Mouse (Mus musculus): ENCODE data around the gene Fam107a.
"Not testable (repeated sequence)": the region's sequence is repeated elsewhere in the genome, so short reads cannot be mapped to it uniquely, and the experiment has no call there.

The Fam107a gene

DNA sequence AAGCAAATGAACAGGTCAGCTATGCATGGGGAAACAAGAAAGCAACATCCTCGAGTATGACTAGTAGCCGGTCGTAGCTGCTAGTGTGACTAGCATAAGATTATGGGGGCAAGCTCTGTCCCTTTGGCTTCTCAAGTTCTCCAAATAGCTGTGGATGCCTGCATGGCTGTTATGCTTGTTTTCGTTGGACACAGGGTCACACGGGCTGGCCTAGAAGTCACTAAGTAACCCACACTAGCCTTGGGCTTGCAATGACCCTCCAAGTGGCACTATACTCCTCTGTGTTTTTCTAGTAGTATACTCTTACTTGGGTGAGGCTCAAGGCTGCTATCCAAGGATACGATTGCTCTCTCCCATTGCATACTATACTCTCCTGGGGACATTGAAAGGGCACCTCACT is 2.7 kb downstream of the Fam107a start:
- DNase-seq = no peak

DNA sequence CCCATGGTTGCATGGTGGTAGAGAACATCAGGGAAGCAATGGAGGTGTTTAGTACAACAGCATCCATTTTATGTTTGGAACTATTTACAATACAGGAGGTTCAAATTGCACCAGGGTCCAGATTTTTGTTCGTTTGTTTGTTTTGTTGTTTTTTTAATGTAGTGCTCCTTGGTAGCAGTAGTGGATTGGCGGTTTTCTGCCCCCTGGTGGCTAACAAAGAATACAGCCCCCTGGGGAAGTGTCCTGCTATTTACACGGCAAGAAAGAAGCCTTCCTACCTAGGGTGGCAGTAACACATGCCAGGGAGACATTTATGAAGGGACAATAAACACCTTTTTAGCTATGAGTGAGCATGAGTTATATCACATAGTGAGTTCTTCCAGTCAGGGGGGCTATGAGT is 3.3 kb downstream of the Fam107a start:
- no peak for DNase-seq

DNA sequence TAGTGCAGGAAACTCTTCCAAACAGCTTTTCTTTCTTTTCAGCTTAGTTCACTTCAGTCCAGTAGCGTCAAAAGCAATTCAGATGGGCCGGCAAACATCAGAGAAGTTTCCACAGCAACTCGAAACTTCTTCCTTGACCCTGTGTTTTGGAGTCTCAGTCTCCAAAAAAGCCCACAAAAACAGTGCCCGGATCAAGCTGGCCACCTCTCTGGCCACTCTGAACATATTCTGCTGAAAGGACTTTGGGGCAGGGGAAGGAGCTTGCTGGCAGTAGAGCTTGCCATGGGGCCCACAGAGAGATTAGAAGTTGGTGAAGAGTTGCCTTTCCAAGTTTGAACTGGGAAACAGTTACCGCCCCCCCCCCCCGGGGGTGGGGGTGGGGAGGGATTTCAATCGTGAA is 3.9 kb downstream of the Fam107a start:
- DNase-seq = no peak

DNA sequence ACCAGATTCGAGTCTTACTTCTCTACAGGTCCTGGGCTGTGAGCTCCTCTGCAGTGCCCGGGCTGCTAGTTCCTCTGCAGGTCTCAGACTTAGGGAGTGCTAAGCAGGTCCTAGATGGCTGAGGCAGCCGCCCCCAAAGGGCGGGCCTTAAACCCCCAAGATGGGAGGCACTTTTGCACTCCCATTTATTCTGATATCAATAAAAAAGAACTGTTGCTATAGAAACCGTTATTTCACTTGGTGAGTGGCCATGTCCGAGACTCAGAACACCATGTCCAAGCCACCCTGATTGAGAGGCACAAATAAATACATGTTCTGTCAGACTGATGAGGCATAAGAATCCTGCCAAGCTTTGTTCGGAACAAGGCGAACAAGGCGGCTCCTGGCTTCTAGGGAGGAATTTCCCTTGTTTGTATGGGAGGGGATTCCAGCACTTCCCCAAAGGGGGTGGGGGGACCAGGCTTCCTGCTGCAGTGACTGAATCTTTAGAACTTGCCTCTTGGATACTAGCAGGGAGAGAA is 8.1 kb downstream of the Fam107a start:
- no peak for DNase-seq

DNA sequence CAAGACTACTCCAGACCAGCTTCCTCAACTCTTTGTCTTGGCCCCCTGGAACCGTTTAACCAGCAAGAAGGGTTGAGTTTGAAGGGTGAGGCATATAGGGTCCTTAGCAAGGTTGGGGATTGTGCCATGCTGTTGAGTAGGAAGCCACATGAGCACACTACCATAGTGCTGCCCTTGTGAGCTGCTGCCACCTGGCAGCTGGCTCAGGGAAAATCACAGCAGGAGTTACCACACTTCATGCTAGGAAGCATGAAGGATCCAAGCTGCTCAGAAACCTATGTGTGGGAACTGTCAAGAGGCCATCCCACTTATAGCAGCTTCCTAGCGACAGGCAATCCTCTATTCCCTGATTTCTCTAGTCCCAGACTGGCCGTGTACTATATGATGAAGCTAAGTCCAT is 9.2 kb downstream of the Fam107a start:
- no peak for DNase-seq

- no peak for DNase-seq
Measured at GRCm38 (mm10) chr14:8306884-8307283, 10.9 kb downstream of the Fam107a start.

GRCm38 (mm10) chr14:8305014-8305413 is 12.8 kb downstream of the Fam107a start:
- DNase-seq = no peak

GRCm38 (mm10) chr14:8304082-8304481 is 13.7 kb downstream of the Fam107a start:
- DNase-seq = no peak

- no peak for DNase-seq
Measured at GRCm38 (mm10) chr14:8302687-8303086, 15.1 kb downstream of the Fam107a start.

DNA sequence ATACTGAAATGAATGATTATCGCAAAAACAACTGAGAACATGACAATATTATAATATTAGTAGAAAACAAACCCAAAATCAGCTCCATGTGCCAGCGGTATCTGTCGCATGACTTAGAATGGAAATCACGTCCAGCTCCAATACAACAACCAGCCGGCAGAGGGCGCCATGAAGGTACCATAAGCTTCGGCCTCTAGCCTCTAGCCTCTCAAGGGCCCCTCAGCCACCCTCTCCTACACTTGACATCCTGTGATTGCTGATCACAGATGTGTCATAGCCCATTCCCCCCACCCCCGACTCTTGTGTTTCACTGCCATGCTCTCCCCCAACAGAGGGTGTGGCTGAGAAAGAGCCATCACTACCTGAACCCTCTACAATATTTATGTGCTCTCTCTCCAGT is 17.5 kb downstream of the Fam107a start:
- DNase-seq = no peak

- DNase-seq = no peak
Measured at GRCm38 (mm10) chr14:8297889-8298293, 19.9 kb downstream of the Fam107a start.

DNA sequence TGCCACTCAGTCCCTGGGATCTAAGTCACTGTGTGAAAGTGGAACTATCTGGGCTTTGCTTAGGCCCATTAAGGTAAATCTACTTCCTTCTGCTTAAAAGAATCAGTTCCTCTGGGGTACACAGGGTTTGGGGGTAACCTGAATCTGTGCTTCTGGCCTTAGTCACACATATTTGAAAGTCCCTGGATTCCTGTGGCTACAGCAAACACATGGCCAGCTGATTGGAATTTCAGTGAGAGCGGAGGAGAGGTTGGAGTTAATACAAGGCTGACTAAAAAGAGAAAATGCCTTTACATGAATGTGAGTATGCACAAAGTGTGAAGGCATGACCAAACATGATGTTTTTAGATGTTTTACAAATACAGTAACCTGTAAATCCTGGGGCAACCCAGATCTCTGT is 23.6 kb downstream of the Fam107a start:
- no peak for DNase-seq

DNA sequence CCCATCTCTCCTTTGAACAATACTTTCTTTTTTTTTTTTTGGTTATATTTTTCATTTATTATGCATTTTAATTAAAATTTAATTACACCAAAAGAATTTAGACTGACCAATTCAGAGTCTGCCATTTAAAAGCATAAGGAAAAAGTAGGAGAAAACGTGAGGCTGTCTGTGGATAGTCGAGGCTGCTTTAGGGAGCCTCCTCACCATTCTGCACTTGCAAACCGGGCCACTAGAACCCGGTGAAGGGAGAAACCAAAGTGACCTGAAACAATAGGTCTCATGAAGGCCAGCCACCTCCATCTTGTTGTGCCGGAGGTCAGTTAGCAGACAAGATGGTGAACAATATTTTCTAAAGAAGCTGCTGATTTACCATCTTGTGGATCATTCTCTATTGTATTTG is 31.2 kb downstream of the Fam107a start:
- DNase-seq = peak in 1 of 2 experiments; percentile 14

- DNase-seq = no peak
Measured at GRCm38 (mm10) chr14:8283784-8284183, 34.0 kb downstream of the Fam107a start.

GRCm38 (mm10) chr14:8271281-8271680 is 46.5 kb downstream of the Fam107a start:
- not testable (repeated sequence) for DNase-seq

DNA sequence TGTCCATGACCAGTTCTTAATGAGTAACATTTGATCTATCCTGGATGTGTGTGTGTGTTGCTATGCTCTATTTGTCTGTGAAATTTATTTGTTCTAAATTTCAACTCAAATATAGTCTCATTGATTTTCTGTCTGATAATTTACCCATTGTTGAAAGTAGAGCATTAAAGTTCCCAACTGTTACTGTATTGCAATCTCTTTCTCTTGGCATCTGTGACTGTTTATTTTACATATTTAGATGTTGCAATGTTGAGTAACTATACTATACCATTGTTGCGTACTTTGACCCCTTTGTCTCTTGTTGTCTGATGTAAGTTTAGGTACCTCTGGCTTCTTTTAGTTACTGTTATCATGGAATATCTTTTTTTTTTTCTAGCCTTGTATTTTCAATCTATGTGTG is 53.4 kb downstream of the Fam107a start:
- DNase-seq = no peak

DNA sequence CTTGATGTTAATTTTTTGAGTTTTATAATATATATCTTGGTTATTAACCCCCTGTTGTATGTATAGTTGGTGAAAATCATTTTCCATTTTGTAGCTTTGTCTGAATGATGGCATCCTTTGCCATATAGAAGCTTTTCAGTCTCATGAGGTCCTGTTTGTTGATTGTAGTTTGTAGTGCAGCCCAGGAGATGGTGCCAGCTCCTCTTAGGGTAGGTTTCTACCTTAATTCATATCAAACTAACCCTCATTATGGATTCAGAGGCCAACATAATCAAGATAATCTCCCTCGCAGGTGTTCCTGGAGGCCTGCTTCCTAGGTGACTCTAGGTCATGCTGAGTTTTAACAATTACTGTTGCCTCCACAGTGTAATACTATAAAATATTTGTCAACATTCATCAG is 55.6 kb downstream of the Fam107a start:
- DNase-seq = no peak

DNA sequence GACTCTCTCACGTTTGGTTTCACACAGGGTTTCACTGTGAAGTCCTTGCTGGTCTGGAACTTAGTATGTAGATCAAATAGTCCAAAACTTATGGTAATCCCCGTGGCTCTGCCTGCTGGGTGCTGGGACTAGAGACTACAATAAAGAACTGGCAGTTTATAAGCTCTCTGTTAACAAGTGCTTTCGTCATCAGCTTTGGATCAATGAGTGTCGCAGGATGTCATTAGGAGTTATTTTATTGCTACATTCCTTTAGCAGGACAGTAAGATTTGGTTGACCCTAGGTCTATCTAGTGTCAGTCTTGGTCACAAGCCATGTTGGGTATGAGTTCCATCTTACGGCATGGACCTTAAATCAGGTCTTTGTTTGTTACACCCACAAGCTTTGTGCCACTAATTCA is 57.6 kb downstream of the Fam107a start:
- no peak for DNase-seq

DNA sequence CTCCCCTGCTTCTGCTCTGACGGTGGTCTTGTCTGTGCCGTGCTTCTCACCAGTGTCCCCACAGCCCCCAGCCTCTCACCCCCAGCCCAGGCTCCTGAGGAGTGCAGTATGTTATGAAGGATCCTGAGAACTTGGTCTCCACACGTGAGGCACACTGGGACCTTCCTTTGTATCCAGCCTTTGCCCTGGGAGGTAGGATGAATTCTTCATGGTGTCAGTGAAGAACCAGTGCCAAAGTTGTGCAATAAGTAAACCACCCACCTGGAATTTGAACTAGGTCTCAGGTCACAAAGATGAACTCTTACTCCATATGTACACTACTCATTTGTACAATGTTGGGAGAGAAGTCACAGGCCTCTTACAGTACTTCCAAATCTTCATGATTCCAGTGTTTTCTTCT is 58.7 kb downstream of the Fam107a start, which contains the start of gene Acox2:
TSS of gene Acox2 (minus strand) at position 188 of the 400 bp plus-strand sequence.
- DNase-seq = no peak

- no peak for DNase-seq
Measured at GRCm38 (mm10) chr14:8258752-8259151, 59.1 kb downstream of the Fam107a start.

- DNase-seq = no peak
Measured at GRCm38 (mm10) chr14:8258335-8258627, 59.5 kb downstream of the Fam107a start.

GRCm38 (mm10) chr14:8257521-8258334 is 60.1 kb downstream of the Fam107a start:
- no peak for DNase-seq

GRCm38 (mm10) chr14:8256881-8257280 is 60.9 kb downstream of the Fam107a start:
- DNase-seq = no peak

GRCm38 (mm10) chr14:8256072-8256471 is 61.8 kb downstream of the Fam107a start:
- DNase-seq = no peak

Measured in thymus, adult 18-20 months (tissue).